Mouse (Mus musculus) megakaryocyte, embryonic 14.5 days (primary cell): ENCODE measurements at regions not wholly inside any gene's neighbourhood (a gene's known extent, or its start where the extent isn't known, plus 50 kb on each side); places are given as distances from the start of the nearest gene placed in this dataset.

Experiments used
- FLI1 ChIP-seq: IDR thresholded peaks from 2 replicates; pipeline ENCODE4 v1.6.1; 2012; ENCODE audit warnings: low read length, inconsistent platforms, mixed read lengths
- GATA1 ChIP-seq: IDR thresholded peaks from 3 replicates; pipeline ENCODE4 v1.6.1; 2012; ENCODE audit warnings: mixed read lengths, low read length, inconsistent platforms, borderline replicate concordance

DNA sequence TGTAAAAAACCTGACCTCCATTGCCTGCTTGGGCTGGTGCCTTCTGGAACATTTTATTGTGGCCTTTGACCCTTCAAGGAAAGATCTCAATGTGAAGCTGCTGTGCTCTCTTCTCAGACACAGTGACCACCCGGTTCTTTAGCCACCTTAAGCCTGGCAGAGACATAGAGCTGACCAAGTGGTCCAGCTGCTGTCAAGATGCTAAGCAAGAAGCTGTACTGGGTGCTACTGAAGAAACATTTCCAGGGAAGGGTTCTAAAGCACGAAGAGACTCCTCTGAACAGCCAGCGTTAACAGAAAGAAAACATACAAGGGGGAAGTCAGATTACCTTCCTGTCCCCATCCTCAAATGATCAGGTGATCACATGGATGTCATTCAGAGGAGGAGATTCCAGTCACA lies 58.8 kb upstream of the Elk3 start:
- TF ChIP-seq GATA1 (no peak), FLI1 (no peak)
